Mouse (Mus musculus): ENCODE data around the gene Nfia. TPM values are rescaled to one million over a fixed set of nuclear protein-coding genes. Genes with fewer than 3 reads are reported as not detected.

Gene Nfia
- polyA plus RNA-seq, 2 experiments, result 51.9 to 71.2 TPM

GRCm38 (mm10) chr4:97910777-97911580 lies 138.4 kb downstream of the Nfia start:
- no peaks in the 10 kb centered on the region for H3K9me3 ChIP-seq (ENCODE audit: control insufficient read depth, low read length)
- no peak for TF ChIP-seq POLR2A (IDR thresholded peaks at IDR 0.05; ENCODE audit: borderline replicate concordance, extremely low read depth, insufficient read depth, insufficient read length)
- DNase-seq (ENCODE audit: low spot score), result no peak
- peaks cover 5% of the 10 kb centered on the region; the same call in 1 of the 2 replicates for H3K36me3 ChIP-seq (ENCODE audit: control insufficient read depth, insufficient read depth, low read length)
- 86% methylated on average over 27 of the region's 27 CpGs for WGBS
- no peak overlapping the region for H3K4me3 ChIP-seq (replicated peaks; ENCODE audit: low read length)
- H3K27ac ChIP-seq (replicated peaks; ENCODE audit: low read depth, low read length), result no peak overlapping the region
- H3K27me3 ChIP-seq (ENCODE audit: control insufficient read depth, insufficient read depth, low read length), result no peaks in the 10 kb centered on the region
- H3K4me2 ChIP-seq (replicated peaks; ENCODE audit: low read depth, low read length, severe bottlenecking), result no peak overlapping the region
- no peak for ATAC-seq (ENCODE audit: low FRiP score, low read depth)
- H3K9ac ChIP-seq (ENCODE audit: low read depth, low read length, severe bottlenecking), result no peak overlapping the region
- H3K4me1 ChIP-seq (ENCODE audit: control insufficient read depth, insufficient read depth, low read length), result peaks cover 14% of the 10 kb centered on the region

- no peak for TF ChIP-seq POLR2A (IDR thresholded peaks at IDR 0.05; ENCODE audit: borderline replicate concordance, extremely low read depth, insufficient read depth, insufficient read length)
- no peak overlapping the region for H3K4me2 ChIP-seq (replicated peaks; ENCODE audit: low read depth, low read length, severe bottlenecking)
- H3K27ac ChIP-seq (replicated peaks; ENCODE audit: low read depth, low read length), result no peak overlapping the region
- H3K9ac ChIP-seq (ENCODE audit: low read depth, low read length, severe bottlenecking), result no peak overlapping the region
- WGBS, result 89% methylated on average over 7 of the region's 7 CpGs
- no peaks in the 10 kb centered on the region for H3K9me3 ChIP-seq (ENCODE audit: control insufficient read depth, low read length)
- H3K4me1 ChIP-seq (ENCODE audit: control insufficient read depth, insufficient read depth, low read length), result peaks cover 14% of the 10 kb centered on the region
- ATAC-seq (ENCODE audit: low FRiP score, low read depth), result no peak
- DNase-seq (ENCODE audit: low spot score), result no peak
- no peak overlapping the region for H3K4me3 ChIP-seq (replicated peaks; ENCODE audit: low read length)
- no peaks in the 10 kb centered on the region for H3K27me3 ChIP-seq (ENCODE audit: control insufficient read depth, insufficient read depth, low read length)
- H3K36me3 ChIP-seq (ENCODE audit: control insufficient read depth, insufficient read depth, low read length), result peaks cover 5% of the 10 kb centered on the region; the same call in 1 of the 2 replicates
Measured at GRCm38 (mm10) chr4:97911755-97912154, 139.2 kb downstream of the Nfia start.

GRCm38 (mm10) chr4:97912155-97912554 lies 139.6 kb downstream of the Nfia start:
- Histone ChIP-seq H3K36me3 (ENCODE audit: control insufficient read depth, insufficient read depth, low read length) (peaks cover 5% of the 10 kb centered on the region; the same call in 1 of the 2 replicates), H3K9me3 (ENCODE audit: control insufficient read depth, low read length) (no peaks in the 10 kb centered on the region), H3K27ac (replicated peaks; ENCODE audit: low read depth, low read length) (no peak overlapping the region), H3K27me3 (ENCODE audit: control insufficient read depth, insufficient read depth, low read length) (no peaks in the 10 kb centered on the region), H3K9ac (ENCODE audit: low read depth, low read length, severe bottlenecking) (no peak overlapping the region), H3K4me3 (replicated peaks; ENCODE audit: low read length) (no peak overlapping the region), H3K4me1 (ENCODE audit: control insufficient read depth, insufficient read depth, low read length) (peaks cover 14% of the 10 kb centered on the region), H3K4me2 (replicated peaks; ENCODE audit: low read depth, low read length, severe bottlenecking) (no peak overlapping the region)
- TF ChIP-seq POLR2A (IDR thresholded peaks at IDR 0.05; ENCODE audit: borderline replicate concordance, extremely low read depth, insufficient read depth, insufficient read length), result no peak
- no peak for ATAC-seq (ENCODE audit: low FRiP score, low read depth)
- 82% methylated on average over 6 of the region's 6 CpGs for WGBS
- DNase-seq (ENCODE audit: low spot score), result no peak

- ATAC-seq (ENCODE audit: low FRiP score, low read depth) (no peak), DNase-seq (ENCODE audit: low spot score) (no peak)
- H3K27ac ChIP-seq (replicated peaks; ENCODE audit: low read depth, low read length), result no peak overlapping the region
- no peak for TF ChIP-seq POLR2A (IDR thresholded peaks at IDR 0.05; ENCODE audit: borderline replicate concordance, extremely low read depth, insufficient read depth, insufficient read length)
- no peaks in the 10 kb centered on the region for H3K9me3 ChIP-seq (ENCODE audit: control insufficient read depth, low read length)
- no peak overlapping the region for H3K4me3 ChIP-seq (replicated peaks; ENCODE audit: low read length)
- 97% methylated on average over 11 of the region's 11 CpGs for WGBS
- no peak overlapping the region for H3K4me2 ChIP-seq (replicated peaks; ENCODE audit: low read depth, low read length, severe bottlenecking)
- no peaks in the 10 kb centered on the region for H3K27me3 ChIP-seq (ENCODE audit: control insufficient read depth, insufficient read depth, low read length)
- peaks cover 5% of the 10 kb centered on the region; the same call in 1 of the 2 replicates for H3K36me3 ChIP-seq (ENCODE audit: control insufficient read depth, insufficient read depth, low read length)
- peaks cover 16% of the 10 kb centered on the region for H3K4me1 ChIP-seq (ENCODE audit: control insufficient read depth, insufficient read depth, low read length)
- H3K9ac ChIP-seq (ENCODE audit: low read depth, low read length, severe bottlenecking), result no peak overlapping the region
Measured at GRCm38 (mm10) chr4:97912560-97912959, 140.0 kb downstream of the Nfia start.

GRCm38 (mm10) chr4:97914348-97914747 lies 141.8 kb downstream of the Nfia start:
- Histone ChIP-seq H3K9me3 (ENCODE audit: control insufficient read depth, low read length) (no peaks in the 10 kb centered on the region), H3K27me3 (ENCODE audit: control insufficient read depth, insufficient read depth, low read length) (no peaks in the 10 kb centered on the region), H3K9ac (ENCODE audit: low read depth, low read length, severe bottlenecking) (no peak overlapping the region), H3K27ac (replicated peaks; ENCODE audit: low read depth, low read length) (no peak overlapping the region), H3K4me2 (replicated peaks; ENCODE audit: low read depth, low read length, severe bottlenecking) (no peak overlapping the region), H3K4me1 (ENCODE audit: control insufficient read depth, insufficient read depth, low read length) (peaks cover 22% of the 10 kb centered on the region), H3K36me3 (ENCODE audit: control insufficient read depth, insufficient read depth, low read length) (peaks cover 5% of the 10 kb centered on the region; the same call in 1 of the 2 replicates), H3K4me3 (replicated peaks; ENCODE audit: low read length) (no peak overlapping the region)
- WGBS, result 90% methylated on average over 2 of the region's 2 CpGs
- no peak for TF ChIP-seq POLR2A (IDR thresholded peaks at IDR 0.05; ENCODE audit: borderline replicate concordance, extremely low read depth, insufficient read depth, insufficient read length)
- no peak for DNase-seq (ENCODE audit: low spot score)
- ATAC-seq (ENCODE audit: low FRiP score, low read depth), result no peak

All from limb, embryonic 14.5 days (tissue).